Mouse (Mus musculus) intestine, embryonic 14.5 days (tissue): Measurements from ENCODE around the gene Fgfrl1. TPM values are rescaled to one million over a fixed set of nuclear protein-coding genes. Genes with fewer than 3 reads are reported as not detected.

Experiments
- ATAC-seq: fragments of 200-750 bp; cut with Nextera tagmentation; replicated peaks from 2 replicates; pipeline ENCODE4 v1.8.0; 2017; ENCODE audit warnings: low read depth, moderate number of reproducible peaks, moderate TSS enrichment, moderate library complexity; ENCODE audit not compliant: low FRiP score, low TSS enrichment
- DNase-seq: peaks from one replicate; pipeline ENCODE4 v3.0.0-alpha.2; 2018; ENCODE audit warnings: low spot score
- H3K27ac ChIP-seq: fragments of 300-500 bp; sonication (generic); 2 replicates; pipeline ENCODE4 v1.5.1; 2014; ENCODE audit warnings: low read depth, mild to moderate bottlenecking, control low read depth
- H3K27me3 ChIP-seq: fragments of 300-500 bp; sonication (generic); replicated peaks from 2 replicates; pipeline ENCODE4 v1.6.1; 2014; ENCODE audit warnings: low read length, control low read depth; ENCODE audit not compliant: control insufficient read depth, insufficient read depth
- H3K36me3 ChIP-seq: fragments of 300-500 bp; sonication (generic); 2 replicates; pipeline ENCODE4 v1.6.1; 2014; ENCODE audit warnings: low read length, control low read depth; ENCODE audit not compliant: control insufficient read depth, insufficient read depth
- H3K4me1 ChIP-seq: fragments of 300-500 bp; sonication (generic); replicated peaks from 2 replicates; pipeline ENCODE4 v1.6.1; 2014; ENCODE audit warnings: low read length, control low read depth, mixed read lengths; ENCODE audit not compliant: control insufficient read depth, insufficient read depth
- H3K4me2 ChIP-seq: fragments of 300-500 bp; sonication (generic); 2 replicates; pipeline ENCODE4 v1.6.1; 2014; ENCODE audit warnings: low read length
- H3K4me3 ChIP-seq: fragments of 300-500 bp; sonication (generic); 2 replicates; pipeline ENCODE4 v1.5.1; 2014; ENCODE audit warnings: low read depth, low read length, control low read depth, mixed read lengths
- H3K9ac ChIP-seq: fragments of 300-500 bp; sonication (generic); 2 replicates; pipeline ENCODE4 v1.6.1; 2014; ENCODE audit warnings: mild to moderate bottlenecking, low read length
- H3K9me3 ChIP-seq: fragments of 300-500 bp; sonication (generic); 2 replicates; pipeline ENCODE4 v1.6.1; 2016; ENCODE audit warnings: low read length, control low read depth; ENCODE audit not compliant: control insufficient read depth
- WGBS: fragments of 180-500 bp; shearing (Covaris S2); extraction: QIAGEN DNeasy Blood & Tissue Kit; methylation state at CpG from one replicate; pipeline ENCODE4 v1.1.7; 2014; 5-methylcytosine and 5-hydroxymethylcytosine counted together
- polyA plus RNA-seq: library from polyadenylated mRNA; unstranded; fragments of >200 nt; fragmentation: Nextera tagmentation; extraction: Ambion mirVana; gene quantifications from 2 replicates; pipeline ENCODE4 v1.2.1, GENCODE M21; 2014

The Fgfrl1 gene
- polyA plus RNA-seq, 1 experiment from 2014 or later: 26.6 TPM

DNA sequence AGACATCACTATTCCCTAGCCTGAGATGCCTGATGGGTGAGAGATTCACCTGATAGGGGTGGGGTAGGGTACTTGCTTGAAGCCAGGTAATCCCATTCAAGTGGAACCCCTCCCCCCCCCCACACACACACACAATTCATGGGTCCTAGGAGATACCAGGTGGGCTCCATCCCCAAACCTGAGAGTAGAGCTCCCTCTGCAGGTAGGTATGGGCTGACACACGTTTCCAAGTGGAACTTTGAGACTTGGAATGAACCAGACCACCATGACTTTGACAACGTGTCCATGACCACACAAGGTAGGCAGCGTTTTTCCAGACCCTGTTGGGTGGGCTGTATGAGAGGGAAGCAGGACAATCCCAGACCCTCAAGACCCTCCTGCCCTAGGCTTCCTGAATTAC lies 12.3 kb upstream of the Fgfrl1 start:
- no peak overlapping the region for H3K9ac ChIP-seq
- DNase-seq: no peak
- 61% methylated on average over 3 of the region's 3 CpGs for WGBS
- H3K27ac ChIP-seq: no peak overlapping the region
- no peak overlapping the region for H3K4me3 ChIP-seq
- 0 out of 2 replicates have a peak, but pooled peaks cover 4% of the 10 kb centered on the region for H3K36me3 ChIP-seq
- H3K4me1 ChIP-seq: peaks cover 13% of the 10 kb centered on the region; the same call in 1 of the 2 replicates
- H3K27me3 ChIP-seq: no peaks in the 10 kb centered on the region
- ATAC-seq: no peak
- H3K4me2 ChIP-seq: no peak overlapping the region
- H3K9me3 ChIP-seq: no peaks in the 10 kb centered on the region

DNA sequence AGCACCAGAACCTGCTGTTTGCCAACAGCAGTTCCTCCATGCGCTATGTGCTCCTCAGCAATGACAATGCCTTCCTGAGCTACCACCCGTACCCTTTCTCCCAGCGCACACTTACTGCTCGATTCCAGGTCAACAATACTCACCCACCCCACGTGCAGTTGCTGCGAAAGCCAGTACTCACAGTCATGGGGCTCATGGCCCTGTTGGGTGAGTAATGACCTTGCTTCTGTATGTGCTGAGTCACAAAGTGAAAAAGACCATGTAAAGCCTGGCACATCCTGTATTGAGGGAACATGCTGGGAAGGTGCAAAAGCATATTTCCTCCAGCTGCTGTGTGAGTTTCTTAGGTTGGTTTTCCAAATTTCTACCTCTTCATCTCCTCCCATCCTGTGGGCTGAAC lies 11.3 kb upstream of the Fgfrl1 start:
- Histone ChIP-seq H3K27me3 (no peaks in the 10 kb centered on the region), H3K9ac (no peak overlapping the region), H3K4me1 (peaks cover 13% of the 10 kb centered on the region; the same call in 1 of the 2 replicates), H3K9me3 (no peaks in the 10 kb centered on the region), H3K27ac (no peak overlapping the region), H3K4me2 (no peak overlapping the region), H3K36me3 (0 out of 2 replicates have a peak, but pooled peaks cover 4% of the 10 kb centered on the region), H3K4me3 (no peak overlapping the region)
- DNase-seq (no peak), ATAC-seq (no peak)
- 91% methylated on average over 6 of the region's 6 CpGs for WGBS

GRCm38 (mm10) chr5:108689091-108689490 lies 3.1 kb upstream of the Fgfrl1 start:
- H3K36me3 ChIP-seq: no peaks in the 10 kb centered on the region
- 74% methylated on average over 5 of the region's 5 CpGs for WGBS
- DNase-seq: no peak

DNA sequence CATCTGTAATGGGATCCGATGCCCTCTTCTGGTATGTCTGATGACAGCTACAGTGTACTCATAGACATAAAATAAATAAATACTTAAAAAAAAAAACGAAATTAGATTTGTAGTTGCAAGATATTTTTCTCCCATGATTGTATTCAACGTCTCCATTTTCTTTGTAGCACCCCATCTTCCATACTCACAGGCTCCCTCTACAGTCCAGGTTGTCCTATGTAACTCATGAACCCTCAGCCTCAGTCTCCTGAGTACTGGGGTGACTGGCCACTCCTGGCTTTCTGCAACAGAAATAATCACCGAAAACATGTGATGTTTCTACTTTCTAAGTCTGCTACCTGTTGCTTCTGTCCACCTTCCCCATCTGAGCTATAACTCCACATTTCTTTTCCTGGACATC lies 1.0 kb upstream of the Fgfrl1 start:
- Histone ChIP-seq H3K9ac (no peak overlapping the region), H3K36me3 (no peaks in the 10 kb centered on the region), H3K4me3 (no peak overlapping the region), H3K27me3 (no peaks in the 10 kb centered on the region), H3K4me2 (no peak overlapping the region), H3K27ac (no peak overlapping the region), H3K4me1 (peaks cover 18% of the 10 kb centered on the region; the same call in 1 of the 2 replicates), H3K9me3 (no peaks in the 10 kb centered on the region)
- WGBS: 74% methylated on average over 4 of the region's 4 CpGs
- DNase-seq: no peak
- ATAC-seq: no peak

More at GRCm38 (mm10) chr5:108689091-108689490, 3.1 kb upstream of the Fgfrl1 start:
- Histone ChIP-seq H3K27me3 (no peaks in the 10 kb centered on the region), H3K4me3 (no peak overlapping the region), H3K9me3 (no peaks in the 10 kb centered on the region), H3K9ac (no peak overlapping the region), H3K4me2 (no peak overlapping the region), H3K4me1 (peaks cover 12% of the 10 kb centered on the region; the same call in 1 of the 2 replicates), H3K27ac (no peak overlapping the region)
- ATAC-seq: no peak

GRCm38 (mm10) chr5:108693872-108694288 lies 1.7 kb downstream of the Fgfrl1 start:
- Histone ChIP-seq H3K9me3 (no peaks in the 10 kb centered on the region), H3K4me1 (peaks cover 26% of the 10 kb centered on the region), H3K27ac (0 out of 2 replicates have a peak overlapping the region, but pooled peaks have one; percentile 38), H3K36me3 (no peaks in the 10 kb centered on the region), H3K4me3 (peak overlapping the region; percentile 79), H3K4me2 (peak overlapping the region; percentile 62), H3K27me3 (no peaks in the 10 kb centered on the region), H3K9ac (peak overlapping the region; percentile 68)
- WGBS: under 1% methylated on average over 29 of the region's 43 CpGs
- DNase-seq (peak; percentile 92), ATAC-seq (peak; percentile 94)

DNA sequence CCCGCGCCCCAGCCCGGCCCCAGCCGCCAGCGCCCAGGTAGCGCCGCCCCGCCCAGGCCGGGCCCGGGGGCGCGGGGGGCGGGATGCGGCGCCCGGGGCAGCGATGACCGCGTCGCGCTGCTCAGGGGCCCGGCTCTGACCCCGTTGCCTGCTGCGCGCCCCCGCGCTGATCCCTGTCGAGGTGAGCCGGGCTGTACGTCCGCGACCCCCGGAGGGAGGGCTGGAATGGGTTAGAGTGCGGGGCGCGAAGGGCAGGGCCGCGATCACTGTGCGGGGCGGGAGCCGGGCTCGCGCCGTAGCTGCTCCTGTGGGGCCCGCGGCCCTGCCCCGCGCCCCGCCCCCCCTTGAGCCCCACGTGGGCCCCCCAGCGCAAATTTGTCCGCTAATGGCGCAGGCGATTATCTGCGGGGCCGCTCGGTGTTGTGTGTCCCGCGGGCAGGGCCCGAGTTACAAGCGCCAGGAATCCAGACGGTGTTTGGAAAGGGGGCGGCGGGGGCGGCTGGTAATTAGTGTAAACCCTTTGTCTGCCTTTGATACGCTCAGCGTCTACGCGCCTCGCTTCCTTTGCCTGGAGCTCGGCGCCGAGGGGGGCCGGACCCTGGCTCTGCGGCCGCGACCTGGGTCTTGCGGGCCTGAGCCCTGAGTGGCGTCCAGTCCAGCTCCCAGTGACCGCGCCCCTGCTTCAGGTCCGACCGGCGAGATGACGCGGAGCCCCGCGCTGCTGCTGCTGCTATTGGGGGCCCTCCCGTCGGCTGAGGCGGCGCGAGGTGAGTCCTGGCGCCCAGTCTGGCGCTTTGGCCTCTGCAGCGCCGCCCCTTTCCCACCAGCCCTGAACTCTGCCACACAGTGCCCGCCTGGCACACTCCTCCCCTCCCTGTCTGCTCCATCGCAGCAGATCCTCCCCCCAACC lies 2.4 kb downstream of the Fgfrl1 start:
- whole genome bisulfite sequencing: under 1% methylated on average over 89 of the region's 99 CpGs
- peaks cover 26% of the 10 kb centered on the region for H3K4me1 ChIP-seq
- no peaks in the 10 kb centered on the region for H3K36me3 ChIP-seq
- H3K4me3 ChIP-seq: peak overlapping the region; percentile 79
- H3K9ac ChIP-seq: peak overlapping the region; percentile 68
- H3K27me3 ChIP-seq: no peaks in the 10 kb centered on the region
- peak; percentile 58 for ATAC-seq
- peak overlapping the region; percentile 62 for H3K4me2 ChIP-seq
- no peaks in the 10 kb centered on the region for H3K9me3 ChIP-seq
- DNase-seq: peak; percentile 74
- peak overlapping the region; percentile 38; the same call in 1 of the 2 replicates for H3K27ac ChIP-seq

- H3K4me2 ChIP-seq: no peak overlapping the region
- no peaks in the 10 kb centered on the region for H3K9me3 ChIP-seq
- H3K9ac ChIP-seq: no peak overlapping the region
- 87% methylated on average over 12 of the region's 12 CpGs for WGBS
- no peaks in the 10 kb centered on the region for H3K27me3 ChIP-seq
- no peak overlapping the region for H3K27ac ChIP-seq
- DNase-seq (no peak), ATAC-seq (no peak)
- H3K4me3 ChIP-seq: no peak overlapping the region
- H3K4me1 ChIP-seq: peaks cover 29% of the 10 kb centered on the region
- H3K36me3 ChIP-seq: no peaks in the 10 kb centered on the region
Measured at GRCm38 (mm10) chr5:108695861-108696260, 3.7 kb downstream of the Fgfrl1 start.

- Histone ChIP-seq H3K9me3 (no peaks in the 10 kb centered on the region), H3K36me3 (no peaks in the 10 kb centered on the region), H3K4me1 (peaks cover 29% of the 10 kb centered on the region), H3K9ac (no peak overlapping the region), H3K27ac (no peak overlapping the region), H3K27me3 (no peaks in the 10 kb centered on the region), H3K4me3 (no peak overlapping the region), H3K4me2 (0 out of 2 replicates have a peak overlapping the region, but pooled peaks have one; percentile 6)
- no peak for DNase-seq
- no peak for ATAC-seq
- 83% methylated on average over 3 of the region's 3 CpGs for WGBS
Measured at GRCm38 (mm10) chr5:108696542-108696941, 4.4 kb downstream of the Fgfrl1 start.
